Mouse (Mus musculus) ES-E14 (cell line): Measurements from ENCODE around the gene Notch1. TPM values are rescaled to one million over a fixed set of nuclear protein-coding genes. Genes with fewer than 3 reads are reported as not detected.

Source experiments
- DNase-seq: peaks from one replicate; pipeline ENCODE4 v3.0.0-alpha.2; 2013; ENCODE audit warnings: low read depth, low spot score
- H3K27ac ChIP-seq: 2 replicates; pipeline ENCODE4 v1.5.1; 2012; ENCODE audit warnings: low read depth, mild to moderate bottlenecking, low read length, moderate library complexity, mixed read lengths; ENCODE audit not compliant: poor library complexity, insufficient read depth, severe bottlenecking
- H3K36me3 ChIP-seq: 2 replicates; pipeline ENCODE4 v1.6.1; 2012; ENCODE audit warnings: mild to moderate bottlenecking, low read length, moderate library complexity, mixed read lengths; ENCODE audit not compliant: control insufficient read depth, poor library complexity, insufficient read depth, severe bottlenecking
- H3K4me1 ChIP-seq, 2 experiments: fragments of 150-350 bp in 1 of 2; sonication (generic) in 1 of 2; 2 replicates each; pipeline ENCODE4 v1.6.1; 2012; ENCODE audit warnings: low read length in 2 of 2, mild to moderate bottlenecking in 1 of 2, mixed read lengths in 1 of 2; ENCODE audit not compliant: control insufficient read depth in 2 of 2, insufficient read depth in 2 of 2, poor library complexity in 1 of 2
- H3K4me3 ChIP-seq, 2 experiments: fragments of 150-350 bp in 1 of 2; sonication (generic) in 1 of 2; 2 replicates each; pipeline ENCODE4 v1.5.1; 2012; ENCODE audit warnings: low read length in 2 of 2, low read depth in 1 of 2, mild to moderate bottlenecking in 1 of 2, mixed read lengths in 1 of 2; ENCODE audit not compliant: insufficient read depth in 1 of 2, poor library complexity in 1 of 2, severe bottlenecking in 1 of 2
- H3K9ac ChIP-seq: 2 replicates; pipeline ENCODE4 v1.6.1; 2012; ENCODE audit warnings: low read depth, mild to moderate bottlenecking, low read length, mixed read lengths; ENCODE audit not compliant: poor library complexity, insufficient read depth, severe bottlenecking
- H3K9me3 ChIP-seq: fragments of 150-350 bp; sonication (generic); 2 replicates; pipeline ENCODE4 v1.6.1; 2012; ENCODE audit warnings: low read depth, mild to moderate bottlenecking, low read length; ENCODE audit not compliant: control insufficient read depth, insufficient read depth
- CHD2 ChIP-seq: IDR thresholded peaks from 2 replicates; pipeline ENCODE4 v1.6.1; 2014; ENCODE audit warnings: mild to moderate bottlenecking, low read depth, low read length, inconsistent platforms
- HCFC1 ChIP-seq: IDR thresholded peaks from 2 replicates; pipeline ENCODE4 v1.6.1; 2012; ENCODE audit warnings: low read length, inconsistent platforms, borderline replicate concordance; ENCODE audit not compliant: insufficient read depth
- MAFK ChIP-seq: IDR thresholded peaks from 2 replicates; pipeline ENCODE4 v1.6.1; 2014; ENCODE audit warnings: mild to moderate bottlenecking, low read depth, low read length, inconsistent platforms; ENCODE audit not compliant: insufficient read depth
- ZC3H11A ChIP-seq: IDR thresholded peaks from 2 replicates; pipeline ENCODE4 v1.6.1; 2012; ENCODE audit warnings: low read depth, mild to moderate bottlenecking, inconsistent platforms, low read length, borderline replicate concordance
- ZNF384 ChIP-seq: IDR thresholded peaks from 2 replicates; pipeline ENCODE4 v1.6.1; 2012; ENCODE audit warnings: low read depth, low read length, inconsistent platforms
- in situ Hi-C, 2 experiments: fragments of 600-800 bp; cut with MboI; formaldehyde crosslinking; loops; one replicate each; pipeline ENCODE4 v1.15.1; 2025; ENCODE audit warnings: low sequenced_read_pairs in 2 of 2, inconsistent platforms in 1 of 2; ENCODE audit not compliant: unreplicated experiment in 2 of 2
- total RNA-seq: library from RNA; depleted of rRNA; stranded (reverse); fragments of 300-350 nt; gene quantifications from 2 replicates; pipeline ENCODE4 v1.2.3, GENCODE M21; 2012

Notch1 gene
- total RNA-seq, 1 experiment, result 34.9 TPM

DNA sequence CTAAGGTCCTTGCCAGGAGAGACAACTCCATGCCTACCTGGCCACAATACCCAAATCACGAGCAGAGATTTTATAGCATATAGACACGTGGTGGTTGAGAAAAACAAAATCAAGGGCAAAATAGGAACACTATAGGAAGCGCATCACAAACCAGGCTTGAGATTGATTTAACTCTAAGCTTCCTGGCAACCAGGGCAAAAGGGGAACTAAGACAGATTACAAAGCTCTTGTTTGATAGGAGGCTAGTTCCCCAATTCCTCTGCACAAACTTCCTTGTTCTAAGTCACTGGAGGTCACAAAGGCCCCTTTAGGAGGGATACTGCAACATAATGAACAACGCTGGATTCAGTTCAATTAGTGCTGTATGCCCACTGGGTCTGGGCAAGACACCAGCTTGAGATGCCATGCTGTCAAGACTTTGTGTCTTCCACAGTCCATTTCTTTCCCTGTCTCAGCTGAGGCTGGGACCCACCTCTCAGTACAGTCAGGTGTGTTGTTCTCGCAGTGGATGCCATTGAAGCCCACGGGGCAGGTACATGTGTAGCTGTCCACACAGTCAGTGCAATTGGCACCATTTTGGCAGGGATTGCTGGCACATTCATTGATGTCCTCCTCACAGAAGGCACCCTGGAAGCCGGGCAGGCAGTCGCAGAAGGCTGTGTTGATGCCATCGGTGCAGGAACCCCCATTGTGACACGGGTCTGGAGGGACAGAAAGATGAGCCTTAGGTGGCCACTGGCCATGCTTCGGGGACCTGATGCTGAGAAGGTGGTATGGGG is 44.0 kb downstream of the Notch1 start:
- in situ Hi-C loops, result no loop called here
- Histone ChIP-seq H3K4me3 (no peak overlapping the region), H3K9me3 (no peaks in the 10 kb centered on the region), H3K36me3 (peaks cover 83% of the 10 kb centered on the region), H3K27ac (no peak overlapping the region), H3K9ac (no peak overlapping the region), H3K4me1 (no peaks in the 10 kb centered on the region)
- no peak for TF ChIP-seq HCFC1
- no peak for TF ChIP-seq CHD2
- no peak for TF ChIP-seq ZC3H11A
- no peak for TF ChIP-seq ZNF384
- TF ChIP-seq MAFK, result no peak
- no peak for DNase-seq

DNA sequence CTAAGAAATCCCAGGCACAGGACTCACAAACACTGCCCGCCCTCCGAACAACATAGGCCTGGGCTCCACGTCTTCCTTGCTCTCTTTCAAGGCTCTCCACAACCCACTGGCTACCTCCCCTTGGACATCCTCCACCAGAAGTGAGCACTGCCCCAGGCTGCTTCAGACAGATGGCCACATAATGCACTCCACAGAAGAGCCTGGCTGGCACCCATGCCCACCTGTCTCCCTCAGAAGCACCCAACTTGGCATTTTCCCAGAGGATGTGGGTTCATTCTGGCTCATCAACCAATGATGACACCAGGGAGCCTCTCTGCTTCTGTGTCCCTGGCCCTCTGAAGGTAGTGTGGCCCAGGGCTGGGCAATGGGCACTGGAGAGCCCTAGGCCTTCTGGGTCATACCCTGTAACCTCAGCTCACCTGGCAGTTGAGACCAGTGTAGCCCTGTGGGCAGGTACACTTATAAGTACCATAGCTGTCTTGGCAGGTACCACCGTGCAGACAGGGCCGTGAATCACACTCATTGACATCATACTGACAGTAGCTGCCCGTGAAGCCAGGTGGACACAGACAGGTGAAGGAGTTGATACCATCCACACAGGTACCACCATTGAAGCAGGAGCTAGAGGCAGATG is 44.7 kb downstream of the Notch1 start:
- Histone ChIP-seq H3K9me3 (no peaks in the 10 kb centered on the region), H3K9ac (no peak overlapping the region), H3K4me3 (no peak overlapping the region), H3K4me1 (no peaks in the 10 kb centered on the region), H3K27ac (no peak overlapping the region), H3K36me3 (peaks cover 84% of the 10 kb centered on the region)
- no peak for TF ChIP-seq CHD2
- TF ChIP-seq ZC3H11A, result no peak
- TF ChIP-seq MAFK, result no peak
- TF ChIP-seq ZNF384, result no peak
- no peak for TF ChIP-seq HCFC1
- DNase-seq, result no peak
- in situ Hi-C loops, result no loop called here

DNA sequence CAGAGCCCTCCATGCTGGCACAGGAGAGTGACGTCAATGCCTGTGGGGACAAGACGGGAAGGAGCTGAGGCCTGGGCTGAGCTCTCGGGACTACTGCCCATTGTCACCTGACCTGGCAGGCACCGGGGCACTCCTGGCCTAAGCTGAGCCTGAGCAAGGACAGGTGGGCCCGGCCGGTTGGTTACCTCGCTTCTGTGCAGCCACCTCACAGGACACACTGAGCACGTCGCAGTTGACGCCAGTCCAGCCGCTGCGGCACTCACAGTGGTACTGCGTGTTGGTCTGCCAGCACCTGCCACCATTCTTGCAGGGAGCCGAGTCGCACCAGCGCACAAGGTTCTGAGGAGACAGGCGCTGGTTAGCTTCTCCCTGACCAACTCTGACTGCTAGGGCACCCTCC is 45.5 kb downstream of the Notch1 start:
- Histone ChIP-seq H3K36me3 (peaks cover 84% of the 10 kb centered on the region), H3K9me3 (no peaks in the 10 kb centered on the region), H3K4me1 (no peaks in the 10 kb centered on the region), H3K9ac (no peak overlapping the region), H3K27ac (no peak overlapping the region), H3K4me3 (no peak overlapping the region)
- in situ Hi-C loops, result no loop called here
- no peak for DNase-seq
- TF ChIP-seq ZNF384 (no peak), ZC3H11A (no peak), HCFC1 (no peak)

DNA sequence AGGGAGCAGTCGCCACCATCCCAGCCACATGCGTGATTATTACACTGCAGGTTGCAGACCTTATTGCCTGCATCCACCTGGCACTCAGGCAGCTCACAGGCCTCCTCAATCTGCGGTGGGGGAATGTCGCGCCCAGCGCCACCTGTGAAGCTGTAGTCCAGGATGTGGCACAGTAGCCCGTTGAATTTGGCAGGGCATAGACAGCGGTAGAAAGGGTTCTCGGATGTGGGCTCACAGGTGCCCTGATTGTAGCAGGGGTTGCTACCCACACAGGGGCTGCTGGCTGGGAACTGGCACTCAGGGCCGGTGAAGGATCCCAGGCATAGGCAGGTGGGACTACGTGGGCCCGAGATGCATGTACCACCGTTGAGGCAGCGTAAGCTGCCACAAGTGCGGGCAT is 48.1 kb downstream of the Notch1 start:
- Histone ChIP-seq H3K4me1 (peaks cover 0 to 6% of the 10 kb centered on the region in 2 experiments; a peak in 1 of 4 replicates), H3K27ac (no peak overlapping the region), H3K9me3 (no peaks in the 10 kb centered on the region), H3K4me3 (no peak overlapping the region), H3K9ac (no peak overlapping the region), H3K36me3 (peaks cover 84% of the 10 kb centered on the region)
- TF ChIP-seq ZNF384 (no peak), HCFC1 (no peak), ZC3H11A (no peak), MAFK (no peak), CHD2 (no peak)
- no peak for DNase-seq
- in situ Hi-C loops, result no loop called here
